Mouse (Mus musculus) stomach, embryonic 16.5 days (tissue): ENCODE results near the gene Mrtfb. TPM values are rescaled to one million over a fixed set of nuclear protein-coding genes. Genes with fewer than 3 reads are reported as not detected.
A peak's percentile ranks its signal among the peaks of the same experiment; 100 is the strongest.
"Not testable (repeated sequence)": the region's sequence is repeated elsewhere in the genome, so short reads cannot be mapped to it uniquely, and the experiment has no call there.

Experiments used
- ATAC-seq: fragments of 200-750 bp; cut with Nextera tagmentation; 2 replicates; pipeline ENCODE4 v1.8.0; 2017; ENCODE audit warnings: moderate number of reproducible peaks, moderate TSS enrichment; ENCODE audit not compliant: insufficient read depth, low FRiP score
- H3K27ac ChIP-seq: fragments of 300-500 bp; sonication (generic); 2 replicates; pipeline ENCODE4 v1.5.1; 2014; ENCODE audit warnings: low read length
- H3K27me3 ChIP-seq: fragments of 300-500 bp; sonication (generic); 2 replicates; pipeline ENCODE4 v1.6.1; 2014; ENCODE audit warnings: low read length, control low read depth, mixed read lengths; ENCODE audit not compliant: control insufficient read depth, insufficient read depth
- H3K36me3 ChIP-seq: fragments of 300-500 bp; sonication (generic); 2 replicates; pipeline ENCODE4 v1.6.1; 2014; ENCODE audit warnings: low read length; ENCODE audit not compliant: control insufficient read depth, insufficient read depth
- H3K4me1 ChIP-seq: fragments of 300-500 bp; sonication (generic); 2 replicates; pipeline ENCODE4 v1.6.1; 2014; ENCODE audit warnings: low read length, control low read depth, mixed read lengths; ENCODE audit not compliant: control insufficient read depth, insufficient read depth
- H3K4me2 ChIP-seq: fragments of 300-500 bp; sonication (generic); 2 replicates; pipeline ENCODE4 v1.6.1; 2014; ENCODE audit warnings: low read depth, low read length, mixed read lengths
- H3K4me3 ChIP-seq: fragments of 300-500 bp; sonication (generic); replicated peaks from 2 replicates; pipeline ENCODE4 v1.5.1; 2014; ENCODE audit warnings: mild to moderate bottlenecking, low read length
- H3K9ac ChIP-seq: fragments of 300-500 bp; sonication (generic); 2 replicates; pipeline ENCODE4 v1.6.1; 2014; ENCODE audit warnings: low read length
- H3K9me3 ChIP-seq: fragments of 300-500 bp; sonication (generic); replicated peaks from 2 replicates; pipeline ENCODE4 v1.6.1; 2016; ENCODE audit warnings: low read length, control low read depth; ENCODE audit not compliant: control insufficient read depth
- WGBS: fragments of 180-500 bp; shearing (Covaris S2); extraction: QIAGEN DNeasy Blood & Tissue Kit; methylation state at CpG from one replicate; pipeline ENCODE4 v1.1.7; 2014; 5-methylcytosine and 5-hydroxymethylcytosine counted together
- polyA plus RNA-seq: library from polyadenylated mRNA; unstranded; fragments of >200 nt; fragmentation: Nextera tagmentation; extraction: Ambion mirVana; gene quantifications from 2 replicates; pipeline ENCODE4 v1.2.1, GENCODE M21; 2015

Gene Mrtfb
- polyA plus RNA-seq, 1 experiment from 2014 or later, result 19.3 TPM

DNA sequence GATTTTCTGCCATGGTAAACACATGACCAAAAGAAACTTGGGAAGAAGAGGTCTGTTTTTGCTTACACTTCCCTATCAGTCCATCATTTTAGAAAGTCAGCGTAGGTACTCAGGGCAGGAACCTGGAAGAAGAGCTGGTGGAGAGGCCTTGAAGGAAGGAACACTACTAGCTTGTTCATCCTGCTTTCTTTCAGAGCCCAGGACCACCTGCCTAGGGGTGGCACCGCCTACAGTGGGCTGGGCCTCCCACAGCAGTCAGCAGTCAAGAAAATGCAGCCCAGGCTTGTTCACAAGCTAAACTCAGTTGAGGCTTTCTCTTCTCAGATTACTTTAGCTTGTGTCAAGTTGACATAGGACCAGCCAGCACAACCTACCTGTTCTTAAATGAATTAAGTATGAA, 2.7 kb downstream of the Mrtfb start:
- Histone ChIP-seq H3K27me3 (no peaks in the 10 kb centered on the region), H3K27ac (no peak overlapping the region), H3K4me1 (peaks cover 19% of the 10 kb centered on the region), H3K9me3 (no peaks in the 10 kb centered on the region), H3K36me3 (no peaks in the 10 kb centered on the region; the same call in 1 of the 2 replicates), H3K4me3 (no peak overlapping the region), H3K4me2 (no peak overlapping the region), H3K9ac (no peak overlapping the region)
- ATAC-seq, result no peak
- 80% methylated on average over 2 of the region's 2 CpGs for WGBS

DNA sequence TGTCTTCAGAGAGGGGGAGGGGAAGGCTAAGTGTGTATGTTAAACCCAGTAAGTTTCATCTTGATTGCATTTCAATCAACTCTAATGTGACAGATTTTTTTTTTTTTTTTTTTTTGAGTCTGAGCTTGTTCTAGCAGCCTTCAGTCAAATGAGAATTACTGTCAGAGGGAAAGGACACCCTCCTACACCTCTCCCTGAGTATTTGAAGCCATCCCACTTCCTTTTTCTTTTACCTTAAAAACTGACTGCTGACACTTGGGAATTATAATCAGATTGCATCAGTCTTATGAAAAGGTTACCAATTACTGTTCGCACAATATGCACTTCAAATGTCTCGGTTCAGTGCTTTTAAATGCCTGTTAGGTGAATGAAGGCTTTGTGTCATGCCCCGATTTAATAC, 10.0 kb downstream of the Mrtfb start:
- Histone ChIP-seq H3K4me3 (no peak overlapping the region), H3K36me3 (peaks cover 12% of the 10 kb centered on the region), H3K4me2 (no peak overlapping the region), H3K9ac (no peak overlapping the region), H3K27ac (no peak overlapping the region), H3K4me1 (0 out of 2 replicates have a peak, but pooled peaks cover 4% of the 10 kb centered on the region), H3K9me3 (peaks cover 4% of the 10 kb centered on the region; the same call in 1 of the 2 replicates), H3K27me3 (no peaks in the 10 kb centered on the region)
- no peak for ATAC-seq
- WGBS, result 81% methylated on average over 3 of the region's 3 CpGs

DNA sequence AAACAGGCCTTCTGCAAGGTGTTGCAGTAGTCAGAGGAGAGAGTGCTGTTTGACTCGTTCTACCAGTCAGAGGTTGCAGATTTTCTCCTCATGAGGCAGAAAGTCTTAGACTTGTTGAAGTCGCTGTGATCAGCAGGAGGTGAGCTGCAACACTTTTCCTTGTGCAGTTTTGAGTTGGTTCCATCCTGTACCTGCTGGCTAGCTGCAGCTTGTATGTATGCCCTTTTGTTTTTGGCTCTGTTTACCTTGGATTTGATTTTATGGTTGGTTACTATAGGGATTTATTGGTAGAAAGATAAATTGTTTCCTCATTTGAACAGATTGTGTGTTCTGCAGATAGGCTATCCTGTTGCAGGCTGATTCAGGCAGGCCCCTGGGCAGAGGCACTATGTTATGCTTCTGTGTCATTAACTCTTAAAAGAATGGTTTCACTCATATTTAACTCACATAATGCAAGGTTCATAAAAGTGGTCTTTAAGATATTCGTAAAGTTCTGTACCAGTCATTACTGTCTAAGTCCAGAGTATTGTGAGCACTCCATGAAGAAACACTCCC, 11.1 kb downstream of the Mrtfb start:
- no peaks in the 10 kb centered on the region for H3K27me3 ChIP-seq
- 0 out of 2 replicates have a peak, but pooled peaks cover 4% of the 10 kb centered on the region for H3K4me1 ChIP-seq
- H3K9ac ChIP-seq, result no peak overlapping the region
- ATAC-seq, result 0 out of 2 replicates have a peak, but pooled peaks have one; percentile 17
- peaks cover 4% of the 10 kb centered on the region; the same call in 1 of the 2 replicates for H3K9me3 ChIP-seq
- H3K27ac ChIP-seq, result peak overlapping the region; percentile 39; the same call in 1 of the 2 replicates
- WGBS, result 64% methylated on average over 3 of the region's 3 CpGs
- H3K36me3 ChIP-seq, result peaks cover 12% of the 10 kb centered on the region
- no peak overlapping the region for H3K4me3 ChIP-seq
- no peak overlapping the region for H3K4me2 ChIP-seq

DNA sequence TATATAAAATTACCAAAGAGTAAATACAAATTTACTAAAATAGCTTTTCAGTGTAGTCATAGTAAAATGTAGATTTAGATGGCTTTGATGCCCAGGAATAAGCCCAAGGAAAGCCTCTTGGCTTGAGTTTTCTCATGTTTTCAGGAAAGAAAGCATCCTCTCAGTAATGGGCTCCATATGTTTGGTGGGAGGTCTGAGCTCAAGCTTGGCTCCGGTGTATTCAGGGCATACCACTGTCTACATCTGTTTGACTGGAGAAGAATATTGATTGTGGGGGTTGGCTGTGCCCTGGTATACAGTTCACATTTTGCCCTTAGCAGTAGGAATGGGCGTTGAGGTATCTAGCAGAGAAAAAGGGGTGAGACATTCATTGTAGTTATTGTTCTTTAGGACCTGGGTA, 13.1 kb downstream of the Mrtfb start:
- Histone ChIP-seq H3K4me2 (no peak overlapping the region), H3K27ac (no peak overlapping the region), H3K9me3 (peaks cover 4% of the 10 kb centered on the region; the same call in 1 of the 2 replicates), H3K4me1 (0 out of 2 replicates have a peak, but pooled peaks cover 4% of the 10 kb centered on the region), H3K4me3 (no peak overlapping the region), H3K27me3 (no peaks in the 10 kb centered on the region), H3K36me3 (peaks cover 12% of the 10 kb centered on the region), H3K9ac (no peak overlapping the region)
- 87% methylated on average over 2 of the region's 2 CpGs for WGBS
- no peak for ATAC-seq

DNA sequence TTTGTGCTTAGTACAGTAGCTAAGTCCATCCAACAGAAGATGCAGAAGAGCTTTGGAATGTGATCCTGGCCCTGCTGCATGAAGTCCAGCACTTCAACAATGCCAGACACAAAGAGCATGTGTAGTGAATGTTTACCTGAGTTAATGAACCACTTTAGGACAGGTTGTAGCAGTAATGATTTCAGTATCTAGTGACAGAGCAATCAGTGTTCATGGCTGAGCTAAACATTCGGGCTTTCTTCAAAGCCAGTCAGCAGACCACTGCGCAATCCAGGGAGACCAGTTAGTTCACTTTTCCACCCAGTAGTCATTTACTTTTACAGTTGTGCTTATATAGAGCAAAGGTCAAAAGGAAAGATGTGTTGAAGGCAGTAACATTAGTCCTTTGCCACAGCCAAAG, 20.0 kb downstream of the Mrtfb start:
- Histone ChIP-seq H3K27me3 (no peaks in the 10 kb centered on the region), H3K4me2 (no peak overlapping the region), H3K4me1 (no peaks in the 10 kb centered on the region), H3K4me3 (no peak overlapping the region), H3K27ac (peak overlapping the region; percentile 74), H3K36me3 (no peaks in the 10 kb centered on the region), H3K9me3 (no peaks in the 10 kb centered on the region), H3K9ac (no peak overlapping the region)
- 66% methylated on average over 2 of the region's 2 CpGs for WGBS
- ATAC-seq, result peak; percentile 91

DNA sequence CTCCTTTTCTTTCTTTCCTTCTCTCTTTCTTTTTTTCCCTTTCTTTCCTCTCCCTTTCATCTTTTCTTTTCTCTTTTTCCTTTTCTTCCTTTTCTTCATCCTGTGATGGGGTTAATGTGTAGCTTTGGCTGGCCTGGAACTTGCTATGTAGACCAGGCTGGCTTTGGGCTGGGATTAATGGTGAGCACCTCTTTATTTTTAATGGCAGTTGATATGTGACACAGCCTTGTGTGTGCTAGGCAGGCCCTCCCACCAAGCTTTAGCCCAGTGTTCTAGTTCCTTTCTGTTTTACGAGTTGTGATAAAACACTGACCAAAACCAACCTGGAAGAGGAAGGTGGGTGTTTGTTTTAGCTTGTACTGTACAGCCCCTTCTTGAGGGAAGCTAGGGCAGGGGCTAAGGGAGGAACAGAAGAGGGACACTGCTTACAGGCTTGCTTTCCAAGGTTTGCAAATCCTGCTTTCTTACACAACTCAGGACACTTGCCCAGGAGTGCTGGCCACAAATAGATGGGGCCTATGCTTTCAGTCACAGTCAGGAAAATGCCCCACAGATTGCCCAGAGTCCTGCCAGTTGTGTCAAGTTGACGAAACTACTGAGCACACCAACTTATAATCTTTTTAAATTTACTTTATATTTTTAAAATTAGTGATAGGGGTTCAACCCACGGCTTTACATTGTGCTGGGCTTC, 20.6 kb downstream of the Mrtfb start:
- WGBS, result 76% methylated on average over 3 of the region's 3 CpGs
- no peaks in the 10 kb centered on the region for H3K4me1 ChIP-seq
- no peaks in the 10 kb centered on the region for H3K9me3 ChIP-seq
- no peak overlapping the region for H3K4me3 ChIP-seq
- no peak overlapping the region for H3K9ac ChIP-seq
- no peak for ATAC-seq
- peak overlapping the region; percentile 74 for H3K27ac ChIP-seq
- H3K36me3 ChIP-seq, result no peaks in the 10 kb centered on the region
- H3K4me2 ChIP-seq, result no peak overlapping the region
- no peaks in the 10 kb centered on the region for H3K27me3 ChIP-seq

DNA sequence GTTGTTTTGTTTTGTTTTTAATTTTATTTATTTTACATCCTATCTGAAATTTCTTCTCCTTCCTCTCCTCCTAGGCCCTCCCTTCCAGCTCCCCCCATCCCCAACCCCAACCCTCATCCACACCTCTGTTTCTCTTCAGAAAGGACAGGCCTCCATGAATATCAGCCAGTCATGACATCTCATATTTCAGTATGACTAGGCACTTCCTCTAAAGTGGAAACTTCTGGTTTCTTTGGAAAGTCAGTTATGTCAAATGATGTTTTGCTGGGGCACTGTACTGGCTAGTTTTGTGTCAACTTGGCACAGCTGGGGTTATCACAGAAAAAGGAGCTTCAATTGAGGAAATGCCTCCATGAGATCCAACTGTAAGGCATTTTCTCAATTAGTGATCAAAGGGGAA, 30.1 kb downstream of the Mrtfb start:
- not testable (repeated sequence) for H3K4me1 ChIP-seq, H3K9ac ChIP-seq, ATAC-seq, H3K27ac ChIP-seq, H3K9me3 ChIP-seq, H3K4me3 ChIP-seq, H3K4me2 ChIP-seq, H3K36me3 ChIP-seq, H3K27me3 ChIP-seq

DNA sequence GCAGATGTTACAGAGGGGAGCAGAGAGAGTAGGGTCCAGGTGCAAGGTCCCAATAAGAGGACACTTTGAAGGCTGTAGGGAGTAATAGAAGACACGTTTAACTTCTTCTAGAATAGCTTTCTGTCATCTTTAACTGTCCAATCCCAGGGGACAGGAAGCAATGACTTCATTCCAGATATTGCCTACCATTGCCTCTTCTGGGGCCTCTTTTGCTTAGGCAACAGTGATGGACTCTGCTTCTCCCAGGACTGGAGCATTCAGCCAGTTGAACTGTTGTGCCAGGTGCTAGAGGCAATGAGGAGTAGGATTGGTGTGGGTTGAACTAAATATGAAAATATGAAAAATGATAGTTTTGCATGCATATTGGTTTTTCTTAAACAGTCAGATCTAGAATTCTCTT, 41.6 kb downstream of the Mrtfb start:
- Histone ChIP-seq H3K4me2 (no peak overlapping the region), H3K36me3 (no peaks in the 10 kb centered on the region), H3K4me3 (no peak overlapping the region), H3K27me3 (no peaks in the 10 kb centered on the region), H3K4me1 (no peaks in the 10 kb centered on the region), H3K27ac (no peak overlapping the region), H3K9ac (no peak overlapping the region), H3K9me3 (no peaks in the 10 kb centered on the region)
- ATAC-seq, result no peak
- 39% methylated on average over 1 of the region's 1 CpGs for WGBS

DNA sequence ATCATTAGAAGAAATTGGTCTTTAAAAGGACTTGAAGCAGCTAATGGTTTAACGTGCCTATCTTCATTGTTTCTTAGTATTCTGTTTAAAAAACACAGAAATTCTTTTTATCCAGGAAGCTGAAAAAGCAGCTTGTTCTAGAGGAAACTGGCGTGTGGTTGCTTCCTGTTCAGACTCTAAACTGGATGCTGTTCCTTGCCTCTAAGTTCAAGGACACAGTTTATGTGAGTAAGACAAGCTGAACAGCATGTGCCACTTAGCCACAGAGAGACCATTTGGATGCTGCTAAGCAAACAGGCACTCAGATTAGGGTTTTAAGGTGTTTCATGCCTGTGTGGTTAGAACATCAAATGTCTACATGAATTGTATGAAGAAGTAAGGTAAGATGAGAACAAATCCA, 42.7 kb downstream of the Mrtfb start:
- Histone ChIP-seq H3K27me3 (no peaks in the 10 kb centered on the region), H3K4me1 (no peaks in the 10 kb centered on the region), H3K4me3 (no peak overlapping the region), H3K27ac (no peak overlapping the region), H3K36me3 (no peaks in the 10 kb centered on the region), H3K4me2 (no peak overlapping the region), H3K9ac (no peak overlapping the region), H3K9me3 (no peaks in the 10 kb centered on the region)
- no peak for ATAC-seq
- 65% methylated on average over 2 of the region's 2 CpGs for WGBS
